Mouse (Mus musculus): ENCODE data around the gene Map3k6. TPM values are rescaled to one million over a fixed set of nuclear protein-coding genes. Genes with fewer than 3 reads are reported as not detected.

Map3k6 gene
- polyA plus RNA-seq, 2 experiments = 1.5 to 2.4 TPM

GRCm38 (mm10) chr4:133201006-133201771, 39.4 kb upstream of the Map3k6 start:
- Histone ChIP-seq H3K27ac (no peak overlapping the region), H3K4me2 (ENCODE audit: low read depth) (no peak overlapping the region), H3K4me1 (replicated peaks; ENCODE audit: control insufficient read depth in 2 of 2, insufficient read depth in 2 of 2, low read length in 1 of 2) (no peaks in the 10 kb centered on the region), H3K27me3 (ENCODE audit: control insufficient read depth, insufficient read depth, low read length) (no peaks in the 10 kb centered on the region), H3K4me3 (ENCODE audit: insufficient read depth in 1 of 2, low read depth in 2 of 2, low read length in 2 of 2) (no peak overlapping the region), H3K9me3 (ENCODE audit: control insufficient read depth, low read length) (no peaks in the 10 kb centered on the region), H3K36me3 (replicated peaks; ENCODE audit: control insufficient read depth, insufficient read depth, low read depth) (peaks cover 2% of the 10 kb centered on the region; the same call in 1 of the 2 replicates), H3K9ac (replicated peaks) (no peak overlapping the region)
- ATAC-seq (ENCODE audit: insufficient read depth) (no peak), DNase-seq (ENCODE audit: low read depth in 3 of 3, low spot score in 3 of 3) (no peak)
- WGBS (ENCODE audit: insufficient replicate concordance) = 66% methylated on average over 8 of the region's 8 CpGs
- TF ChIP-seq EP300 (IDR thresholded peaks at IDR 0.05; ENCODE audit: low read depth) (no peak), CTCF (IDR thresholded peaks at IDR 0.05; ENCODE audit: low read depth) (peak; percentile 81)

- no peak for DNase-seq (ENCODE audit: low read depth in 3 of 3, low spot score in 3 of 3)
- H3K4me1 ChIP-seq (replicated peaks; ENCODE audit: control insufficient read depth in 2 of 2, insufficient read depth in 2 of 2, low read length in 1 of 2) = no peaks in the 10 kb centered on the region
- WGBS (ENCODE audit: insufficient replicate concordance) = 80% methylated on average over 3 of the region's 3 CpGs
Measured at GRCm38 (mm10) chr4:133202254-133202653, 38.4 kb upstream of the Map3k6 start.

GRCm38 (mm10) chr4:133203591-133203990, 37.0 kb upstream of the Map3k6 start:
- H3K9ac ChIP-seq (replicated peaks) = no peak overlapping the region
- no peak overlapping the region for H3K4me3 ChIP-seq (ENCODE audit: insufficient read depth in 1 of 2, low read depth in 2 of 2, low read length in 2 of 2)
- TF ChIP-seq CTCF (IDR thresholded peaks at IDR 0.05; ENCODE audit: low read depth) (no peak), EP300 (IDR thresholded peaks at IDR 0.05; ENCODE audit: low read depth) (no peak)
- 48% methylated on average over 3 of the region's 3 CpGs for WGBS (ENCODE audit: insufficient replicate concordance)
- no peak overlapping the region for H3K4me2 ChIP-seq (ENCODE audit: low read depth)
- no peak for ATAC-seq (ENCODE audit: insufficient read depth)
- no peaks in the 10 kb centered on the region for H3K9me3 ChIP-seq (ENCODE audit: control insufficient read depth, low read length)
- H3K27me3 ChIP-seq (ENCODE audit: control insufficient read depth, insufficient read depth, low read length) = no peaks in the 10 kb centered on the region
- no peaks in the 10 kb centered on the region for H3K4me1 ChIP-seq (replicated peaks; ENCODE audit: control insufficient read depth in 2 of 2, insufficient read depth in 2 of 2, low read length in 1 of 2)
- no peak overlapping the region for H3K27ac ChIP-seq
- DNase-seq (ENCODE audit: low read depth in 3 of 3, low spot score in 3 of 3) = no peak
- no peaks in the 10 kb centered on the region for H3K36me3 ChIP-seq (replicated peaks; ENCODE audit: control insufficient read depth, insufficient read depth, low read depth)

More at GRCm38 (mm10) chr4:133202254-133202653, 38.4 kb upstream of the Map3k6 start:
- H3K27ac ChIP-seq = no peak overlapping the region
- H3K9me3 ChIP-seq (ENCODE audit: control insufficient read depth, low read length) = no peaks in the 10 kb centered on the region
- no peak overlapping the region for H3K4me3 ChIP-seq (ENCODE audit: insufficient read depth in 1 of 2, low read depth in 2 of 2, low read length in 2 of 2)
- no peaks in the 10 kb centered on the region for H3K36me3 ChIP-seq (replicated peaks; ENCODE audit: control insufficient read depth, insufficient read depth, low read depth)
- H3K27me3 ChIP-seq (ENCODE audit: control insufficient read depth, insufficient read depth, low read length) = no peaks in the 10 kb centered on the region
- ATAC-seq (ENCODE audit: insufficient read depth) = no peak
- H3K4me2 ChIP-seq (ENCODE audit: low read depth) = no peak overlapping the region
- no peak overlapping the region for H3K9ac ChIP-seq (replicated peaks)
- TF ChIP-seq EP300 (IDR thresholded peaks at IDR 0.05; ENCODE audit: low read depth) = no peak
- TF ChIP-seq CTCF (IDR thresholded peaks at IDR 0.05; ENCODE audit: low read depth) = no peak

- H3K4me2 ChIP-seq (ENCODE audit: low read depth) = no peak overlapping the region
- TF ChIP-seq CTCF (IDR thresholded peaks at IDR 0.05; ENCODE audit: low read depth) (no peak), EP300 (IDR thresholded peaks at IDR 0.05; ENCODE audit: low read depth) (no peak)
- no peaks in the 10 kb centered on the region for H3K4me1 ChIP-seq (replicated peaks; ENCODE audit: control insufficient read depth in 2 of 2, insufficient read depth in 2 of 2, low read length in 1 of 2)
- no peaks in the 10 kb centered on the region for H3K36me3 ChIP-seq (replicated peaks; ENCODE audit: control insufficient read depth, insufficient read depth, low read depth)
- H3K9me3 ChIP-seq (ENCODE audit: control insufficient read depth, low read length) = no peaks in the 10 kb centered on the region
- H3K27me3 ChIP-seq (ENCODE audit: control insufficient read depth, insufficient read depth, low read length) = no peaks in the 10 kb centered on the region
- H3K4me3 ChIP-seq (ENCODE audit: insufficient read depth in 1 of 2, low read depth in 2 of 2, low read length in 2 of 2) = no peak overlapping the region
- no peak overlapping the region for H3K27ac ChIP-seq
- DNase-seq (ENCODE audit: low read depth in 3 of 3, low spot score in 3 of 3) (no peak), ATAC-seq (ENCODE audit: insufficient read depth) (no peak)
- no peak overlapping the region for H3K9ac ChIP-seq (replicated peaks)
- WGBS (ENCODE audit: insufficient replicate concordance) = 64% methylated on average over 7 of the region's 7 CpGs
Measured at GRCm38 (mm10) chr4:133204379-133204778, 36.2 kb upstream of the Map3k6 start.

GRCm38 (mm10) chr4:133209366-133209765, 31.3 kb upstream of the Map3k6 start:
- ATAC-seq (ENCODE audit: insufficient read depth) = no peak
- Histone ChIP-seq H3K9ac (replicated peaks) (no peak overlapping the region), H3K4me2 (ENCODE audit: low read depth) (no peak overlapping the region), H3K9me3 (ENCODE audit: control insufficient read depth, low read length) (no peaks in the 10 kb centered on the region), H3K4me3 (ENCODE audit: insufficient read depth in 1 of 2, low read depth in 2 of 2, low read length in 2 of 2) (no peak overlapping the region), H3K4me1 (replicated peaks; ENCODE audit: control insufficient read depth in 2 of 2, insufficient read depth in 2 of 2, low read length in 1 of 2) (peaks cover 0 to 5% of the 10 kb centered on the region in 2 experiments; a peak in 2 of 4 replicates), H3K27ac (no peak overlapping the region), H3K36me3 (replicated peaks; ENCODE audit: control insufficient read depth, insufficient read depth, low read depth) (no peaks in the 10 kb centered on the region), H3K27me3 (ENCODE audit: control insufficient read depth, insufficient read depth, low read length) (peaks cover 33% of the 10 kb centered on the region)
- 3% methylated on average over 11 of the region's 11 CpGs for WGBS (ENCODE audit: insufficient replicate concordance)
- TF ChIP-seq EP300 (IDR thresholded peaks at IDR 0.05; ENCODE audit: low read depth) = no peak
- TF ChIP-seq CTCF (IDR thresholded peaks at IDR 0.05; ENCODE audit: low read depth) = peak; percentile 92
- DNase-seq (ENCODE audit: low read depth in 3 of 3, low spot score in 3 of 3) = peak in 1 of 3 experiments; percentile 48
